In the genomic region with DNA sequence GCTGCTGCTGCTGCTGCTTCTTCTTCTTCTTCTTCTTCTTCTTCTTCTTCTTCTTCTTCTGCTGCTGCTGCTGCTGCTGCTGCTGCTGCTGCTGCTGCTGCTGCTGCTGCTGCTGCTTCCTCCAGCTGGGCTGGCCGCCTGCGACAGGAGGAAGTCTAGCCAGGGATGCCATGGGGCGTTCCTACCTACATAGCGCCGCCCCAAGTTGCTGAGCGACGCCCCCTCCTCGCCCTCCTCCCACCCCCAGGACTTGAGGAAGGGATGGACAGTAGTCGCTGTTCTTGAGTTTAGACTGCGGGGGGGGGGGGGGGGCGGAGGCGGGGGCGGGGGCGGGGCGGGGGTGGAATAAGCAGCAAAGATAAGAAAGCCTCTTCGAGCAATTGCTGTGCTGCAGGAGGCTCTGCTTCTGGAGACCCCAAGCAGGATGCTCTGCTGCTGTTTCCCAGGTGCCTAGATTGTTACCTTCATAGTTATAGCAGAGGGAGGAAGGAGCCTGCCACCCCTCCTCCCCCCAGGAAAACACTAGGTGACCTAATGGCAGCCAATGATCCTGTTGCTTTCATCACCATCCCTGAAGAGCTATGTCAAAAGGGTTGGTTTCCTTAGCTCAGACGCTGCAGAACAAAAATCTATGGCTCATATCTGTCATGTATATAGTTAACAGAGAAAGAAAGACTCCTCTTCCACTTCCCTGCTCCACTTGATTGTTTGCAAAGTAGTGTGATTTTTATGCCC, we compare ENCODE assay signal across 8 mouse cellular contexts. TPM values are rescaled to one million over a fixed set of nuclear protein-coding genes. Genes with fewer than 3 reads are reported as not detected.
A peak's percentile ranks its signal among the peaks of the same experiment; 100 is the strongest.
DNase-seq lines count a peak whose midpoint lies in the region; ATAC-seq lines count a peak whose summit lies in the region.

A gene (minus strand): TSS at position 685 of the 735 bp plus-strand sequence.

- 29% methylated on average over 5 of the region's 17 CpGs for WGBS in embryonic facial prominence, embryonic 15.5 days
- 12% methylated on average over 8 of the region's 17 CpGs for WGBS in heart, embryonic 11.5 days (ENCODE audit: insufficient replicate concordance)
- 20% methylated on average over 9 of the region's 17 CpGs for WGBS in kidney, embryonic 14.5 days
- WGBS in liver, embryonic 16.5 days (ENCODE audit: insufficient replicate concordance) = 1% methylated on average over 8 of the region's 17 CpGs
- 13% methylated on average over 6 of the region's 17 CpGs for WGBS in stomach, embryonic 15.5 days

- H3K4me2 ChIP-seq in embryonic facial prominence, embryonic 15.5 days (replicated peaks) = peak within 1 kb of the TSS; percentile 55
- H3K4me2 ChIP-seq in heart, embryonic 11.5 days = peak within 1 kb of the TSS; percentile 64
- peak within 1 kb of the TSS; percentile 49 for H3K4me2 ChIP-seq in kidney, embryonic 14.5 days (replicated peaks; ENCODE audit: low read depth, low read length)
- peak within 1 kb of the TSS; percentile 63 for H3K4me2 ChIP-seq in liver, embryonic 16.5 days (ENCODE audit: low read depth, low read length)
- H3K4me2 ChIP-seq in stomach, embryonic 15.5 days = peak within 1 kb of the TSS; percentile 62

- H3K4me1 ChIP-seq in embryonic facial prominence, embryonic 15.5 days = no peaks in the 10 kb centered on the region
- no peaks in the 10 kb centered on the region for H3K4me1 ChIP-seq in heart, embryonic 11.5 days (ENCODE audit: control insufficient read depth, insufficient read depth, low read length)
- H3K4me1 ChIP-seq in kidney, embryonic 14.5 days (ENCODE audit: control insufficient read depth, insufficient read depth, low read length) = no peaks in the 10 kb centered on the region
- peaks cover 2% of the 10 kb centered on the region for H3K4me1 ChIP-seq in liver, embryonic 16.5 days (ENCODE audit: control insufficient read depth, low read depth, low read length)
- no peaks in the 10 kb centered on the region for H3K4me1 ChIP-seq in stomach, embryonic 15.5 days

- H3K9me3 ChIP-seq in embryonic facial prominence, embryonic 15.5 days (replicated peaks) = no peaks in the 10 kb centered on the region
- no peaks in the 10 kb centered on the region for H3K9me3 ChIP-seq in heart, embryonic 11.5 days (replicated peaks; ENCODE audit: control insufficient read depth, low read length)
- no peaks in the 10 kb centered on the region for H3K9me3 ChIP-seq in kidney, embryonic 14.5 days (ENCODE audit: control insufficient read depth, low read length)
- no peaks in the 10 kb centered on the region for H3K9me3 ChIP-seq in liver, embryonic 16.5 days (replicated peaks; ENCODE audit: control insufficient read depth, low read length)
- no peaks in the 10 kb centered on the region for H3K9me3 ChIP-seq in stomach, embryonic 15.5 days

- peak within 1 kb of the TSS; percentile 48 for H3K4me3 ChIP-seq in embryonic facial prominence, embryonic 15.5 days (replicated peaks)
- peak within 1 kb of the TSS; percentile 53 for H3K4me3 ChIP-seq in heart, embryonic 11.5 days (ENCODE audit: low read depth, low read length)
- peak within 1 kb of the TSS; percentile 40 for H3K4me3 ChIP-seq in kidney, embryonic 14.5 days (ENCODE audit: low read length)
- peak within 1 kb of the TSS; percentile 70 for H3K4me3 ChIP-seq in liver, embryonic 16.5 days (ENCODE audit: low read depth, low read length)
- peak within 1 kb of the TSS; percentile 50 for H3K4me3 ChIP-seq in stomach, embryonic 15.5 days (replicated peaks)

- H3K27ac ChIP-seq in embryonic facial prominence, embryonic 15.5 days (replicated peaks) = no peak within 1 kb of the TSS
- no peak within 1 kb of the TSS for H3K27ac ChIP-seq in heart, embryonic 11.5 days (ENCODE audit: low read depth, low read length)
- no peak within 1 kb of the TSS for H3K27ac ChIP-seq in kidney, embryonic 14.5 days (ENCODE audit: low read depth, low read length)
- no peak within 1 kb of the TSS; the same call in 1 of the 2 replicates for H3K27ac ChIP-seq in liver, embryonic 16.5 days (ENCODE audit: low read length)
- H3K27ac ChIP-seq in stomach, embryonic 15.5 days = no peak within 1 kb of the TSS; the same call in 1 of the 2 replicates

- H3K36me3 ChIP-seq in embryonic facial prominence, embryonic 15.5 days = no peaks in the 10 kb centered on the region
- H3K36me3 ChIP-seq in heart, embryonic 11.5 days (ENCODE audit: control insufficient read depth, insufficient read depth, low read length) = no peaks in the 10 kb centered on the region
- no peaks in the 10 kb centered on the region for H3K36me3 ChIP-seq in kidney, embryonic 14.5 days (ENCODE audit: control insufficient read depth, insufficient read depth, low read length)
- H3K36me3 ChIP-seq in liver, embryonic 16.5 days (ENCODE audit: control insufficient read depth, insufficient read depth) = no peaks in the 10 kb centered on the region
- H3K36me3 ChIP-seq in stomach, embryonic 15.5 days = no peaks in the 10 kb centered on the region

- H3K9ac ChIP-seq in embryonic facial prominence, embryonic 15.5 days = no peak within 1 kb of the TSS
- H3K9ac ChIP-seq in heart, embryonic 11.5 days (ENCODE audit: low read depth, low read length) = peak within 1 kb of the TSS; percentile 65
- H3K9ac ChIP-seq in kidney, embryonic 14.5 days (ENCODE audit: low read depth, low read length) = no peak within 1 kb of the TSS
- peak within 1 kb of the TSS; percentile 59 for H3K9ac ChIP-seq in liver, embryonic 16.5 days (ENCODE audit: low read depth, low read length)
- H3K9ac ChIP-seq in stomach, embryonic 15.5 days = no peak within 1 kb of the TSS

- ATAC-seq in embryonic facial prominence, embryonic 15.5 days (ENCODE audit: insufficient number of reproducible peaks, low FRiP score, low TSS enrichment, low read depth) = peak; percentile 85; the same call in 1 of the 2 replicates
- ATAC-seq in heart, embryonic 11.5 days (replicated peaks; ENCODE audit: insufficient number of reproducible peaks, low FRiP score, low TSS enrichment) = peak; percentile 77; the same call in 1 of the 2 replicates
- peak; percentile 97 for ATAC-seq in kidney, embryonic 14.5 days (ENCODE audit: low FRiP score, low TSS enrichment)
- ATAC-seq in liver, embryonic 16.5 days (ENCODE audit: low read depth) = peak; percentile 90
- peak; percentile 84 for ATAC-seq in stomach, embryonic 15.5 days (ENCODE audit: insufficient read depth, low FRiP score, low read depth)

- no peaks in the 10 kb centered on the region for H3K27me3 ChIP-seq in embryonic facial prominence, embryonic 15.5 days
- no peaks in the 10 kb centered on the region for H3K27me3 ChIP-seq in heart, embryonic 11.5 days (ENCODE audit: control insufficient read depth, insufficient read depth, low read length)
- H3K27me3 ChIP-seq in kidney, embryonic 14.5 days (ENCODE audit: control insufficient read depth, insufficient read depth, low read length) = no peaks in the 10 kb centered on the region
- no peaks in the 10 kb centered on the region for H3K27me3 ChIP-seq in liver, embryonic 16.5 days (ENCODE audit: control insufficient read depth, insufficient read depth, low read depth, low read length)
- H3K27me3 ChIP-seq in stomach, embryonic 15.5 days (replicated peaks) = no peaks in the 10 kb centered on the region

- DNase-seq in CD8-positive naive resting alpha-beta T cell, adult 2 months (ENCODE audit: low read depth in 2 of 2, low spot score in 2 of 2) = peak; percentile 32 to 43
- peak; percentile 59 to 76 for DNase-seq in adrenal gland, postnatal 36 days
- DNase-seq in natural killer cell, adult 2 months (ENCODE audit: low spot score in 2 of 2) = peak; percentile 44 to 55

RNA-seq across cellular contexts. Expression of the gene that starts here (rescaled TPM):
- 1 to 10 TPM; 1.2 to 1.9 TPM for total RNA-seq in adrenal gland, postnatal 36 days (2021)
- 2.7 and 3.0 TPM in 2 replicates for polyA plus RNA-seq in embryonic facial prominence, embryonic 15.5 days (2015; fragmentation: Nextera tagmentation; extraction: Ambion mirVana)
- polyA plus RNA-seq in heart, embryonic 11.5 days (2014; fragmentation: Nextera tagmentation; extraction: Ambion mirVana) = 1.8 and 1.9 TPM in 2 replicates
- 0.89 and 1.1 TPM in 2 replicates for polyA plus RNA-seq in kidney, embryonic 14.5 days (2014; fragmentation: Nextera tagmentation; extraction: Ambion mirVana)
- polyA plus RNA-seq in liver, embryonic 16.5 days (2015; fragmentation: Nextera tagmentation; extraction: Ambion mirVana) = 1.4 TPM in 2 replicates
- polyA plus RNA-seq in stomach, embryonic 15.5 days (2015; fragmentation: Nextera tagmentation; extraction: Ambion mirVana) = 2.7 and 3.0 TPM in 2 replicates

Comparison
In these comparisons a context has a peak if more than half of its experiments do, and no peak if none do; other contexts are left out.
1. H3K9ac ChIP-seq: peak in heart, embryonic 11.5 days (single experiment) and liver, embryonic 16.5 days (single experiment); none in embryonic facial prominence, embryonic 15.5 days (single experiment), kidney, embryonic 14.5 days (single experiment) and stomach, embryonic 15.5 days (single experiment).
2. Peak in every context shown above with its lines, with median percentiles within 50 percentile points of each other: DNase-seq, ATAC-seq, H3K4me2 ChIP-seq and H3K4me3 ChIP-seq.